Mouse (Mus musculus): Measurements from ENCODE around the gene Ctu2.

Ctu2 gene

DNA sequence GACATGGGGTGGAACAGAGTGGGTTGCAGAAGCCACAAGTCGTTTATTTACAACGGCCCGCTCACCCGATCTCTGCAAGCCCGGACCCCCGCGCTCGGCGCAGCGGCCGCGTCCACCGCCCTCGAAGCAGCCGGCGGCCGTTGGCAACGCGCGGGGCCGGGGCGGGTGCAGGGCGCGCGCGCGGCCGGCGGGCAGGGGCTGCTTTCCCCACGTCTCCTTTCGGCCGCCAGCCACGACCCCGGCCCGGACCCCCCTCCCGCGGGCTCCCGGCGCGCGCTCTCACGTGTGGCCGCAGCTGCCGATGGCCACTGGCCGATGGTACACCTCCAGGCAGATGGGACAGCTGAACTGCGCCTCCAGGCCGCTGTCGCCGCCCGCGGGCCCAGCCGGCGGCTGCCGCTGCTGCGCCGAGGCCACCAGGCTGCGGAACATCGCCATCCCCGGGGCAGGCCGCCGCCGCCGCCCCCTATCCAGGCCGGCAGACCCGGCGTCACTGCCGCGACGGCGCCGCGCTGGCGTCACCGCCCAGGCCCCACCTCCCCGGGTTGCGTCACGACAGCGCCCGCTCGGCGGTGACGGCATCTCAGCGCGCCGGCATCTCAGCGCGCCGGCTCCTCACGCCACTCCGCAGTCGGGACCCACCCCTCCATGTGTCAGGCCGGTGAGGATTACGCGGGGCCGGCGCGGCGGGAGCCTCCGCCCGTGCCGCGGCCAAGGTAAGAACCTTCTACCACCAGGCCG lies at the start of gene Ctu2, which contains the start of gene Rnf166:
Ctu2 (plus strand) TSS at position 564 of the 741 bp plus-strand sequence.
Rnf166 (minus strand) TSS at position 485 of the 741 bp plus-strand sequence.
- DNase-seq (ENCODE audit: low spot score in 2 of 2), result peak; percentile 95 to 97

- DNase-seq (ENCODE audit: low spot score in 2 of 2), result no peak
Observed at GRCm38 (mm10) chr8:122426145-122426544, 49.8 kb upstream of the Ctu2 start.

- no peak for DNase-seq (ENCODE audit: low spot score in 2 of 2)
Observed at GRCm38 (mm10) chr8:122427607-122428006, 48.3 kb upstream of the Ctu2 start.

DNA sequence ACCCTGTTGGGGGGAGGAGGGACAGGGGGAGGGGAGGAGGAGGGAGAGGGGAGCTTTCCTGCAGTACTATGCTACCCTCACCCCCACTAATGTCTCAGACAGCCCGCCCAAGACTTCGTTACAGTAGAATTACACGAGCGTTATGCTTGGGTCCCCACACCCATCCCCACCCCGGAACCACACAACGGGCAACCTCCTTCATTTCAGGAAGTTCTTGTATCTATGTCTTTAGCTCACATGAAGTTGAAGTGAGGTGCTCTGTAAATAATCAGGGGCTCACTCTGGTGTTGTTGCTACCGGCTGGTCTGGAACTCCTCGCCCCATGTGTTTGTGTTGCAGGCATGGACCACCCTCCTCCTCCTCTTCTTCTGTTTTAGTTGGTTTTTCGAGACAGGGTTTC lies 47.8 kb upstream of the Ctu2 start:
- no peak for DNase-seq (ENCODE audit: low spot score in 2 of 2)

DNA sequence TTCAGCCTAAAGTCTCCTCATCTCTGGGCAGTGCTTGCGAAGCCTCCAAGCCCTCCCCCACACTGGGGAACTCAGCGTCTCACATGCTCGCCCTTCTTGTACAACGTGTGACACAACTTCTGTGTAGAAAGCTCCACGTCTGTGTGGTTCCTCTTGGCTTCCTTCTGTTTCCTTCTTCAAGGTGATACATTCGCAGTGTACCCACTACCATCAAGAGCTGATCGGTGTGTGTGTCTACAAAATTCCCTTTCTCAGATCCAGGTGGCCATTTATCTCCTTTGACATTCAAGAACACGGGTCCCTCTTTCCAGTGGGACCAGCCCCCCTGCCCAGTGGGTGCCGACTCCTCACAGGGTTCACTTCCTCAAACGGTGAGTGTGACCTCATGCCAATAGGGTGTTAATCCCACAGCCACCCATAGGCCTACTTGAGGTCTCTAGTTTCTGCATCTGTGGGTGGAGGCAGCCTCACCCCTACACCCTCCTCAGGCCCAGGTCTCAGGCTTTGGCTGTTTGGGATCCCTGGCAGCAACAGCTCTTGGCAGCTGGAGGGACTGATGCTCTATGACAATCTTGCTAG lies 45.8 kb upstream of the Ctu2 start:
- no peak for DNase-seq (ENCODE audit: low spot score in 2 of 2)

DNA sequence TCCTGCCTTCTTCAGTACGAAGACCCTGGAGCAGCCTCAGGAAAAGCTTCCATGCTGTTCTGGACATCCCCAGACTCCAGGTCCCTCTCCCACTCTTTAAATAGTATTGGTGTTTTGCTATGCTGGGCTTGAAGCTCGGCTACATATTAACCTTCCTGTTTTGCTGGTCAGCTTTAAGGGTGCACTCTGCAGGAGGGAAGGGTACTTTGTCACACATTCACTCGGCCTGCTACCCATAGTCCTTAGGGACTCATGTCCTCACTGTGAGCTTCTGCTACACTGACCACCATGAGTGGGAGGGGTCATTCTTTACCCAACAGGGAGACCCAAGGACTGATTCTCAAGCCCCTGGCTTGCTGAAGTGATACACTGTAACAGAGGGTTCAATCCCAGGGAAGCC lies 45.3 kb upstream of the Ctu2 start:
- DNase-seq (ENCODE audit: low spot score in 2 of 2), result no peak

- DNase-seq (ENCODE audit: low spot score in 2 of 2), result no peak
Observed at GRCm38 (mm10) chr8:122431694-122432442, 44.1 kb upstream of the Ctu2 start.

- DNase-seq (ENCODE audit: low spot score in 2 of 2), result no peak
Observed at GRCm38 (mm10) chr8:122432443-122433268, 43.3 kb upstream of the Ctu2 start, which contains the start of gene Cyba. Gene Cyba, minus strand, starts transcription at chr8:122432930.

GRCm38 (mm10) chr8:122433269-122433905 lies 42.6 kb upstream of the Ctu2 start:
- no peak for DNase-seq (ENCODE audit: low spot score in 2 of 2)

DNA sequence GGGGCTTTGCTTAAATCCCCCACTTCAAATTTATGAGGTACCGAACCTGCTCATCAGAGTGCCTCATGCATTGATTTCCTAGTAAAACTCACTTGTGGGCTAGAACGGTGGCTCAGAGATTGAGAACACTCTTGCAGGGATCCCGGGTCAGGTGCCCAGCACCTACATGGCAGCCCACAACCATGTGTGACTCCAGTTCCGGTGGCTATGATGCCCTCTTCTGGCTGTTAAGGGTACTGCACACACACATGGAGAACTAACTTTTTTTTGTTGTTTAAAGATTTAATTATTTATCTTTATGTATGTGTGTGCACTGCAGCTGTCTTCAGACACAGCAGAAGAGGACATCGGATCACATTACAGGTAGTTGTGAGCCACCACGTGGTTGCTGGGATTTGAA lies 40.6 kb upstream of the Ctu2 start:
- no peak for DNase-seq (ENCODE audit: low spot score in 2 of 2)

DNA sequence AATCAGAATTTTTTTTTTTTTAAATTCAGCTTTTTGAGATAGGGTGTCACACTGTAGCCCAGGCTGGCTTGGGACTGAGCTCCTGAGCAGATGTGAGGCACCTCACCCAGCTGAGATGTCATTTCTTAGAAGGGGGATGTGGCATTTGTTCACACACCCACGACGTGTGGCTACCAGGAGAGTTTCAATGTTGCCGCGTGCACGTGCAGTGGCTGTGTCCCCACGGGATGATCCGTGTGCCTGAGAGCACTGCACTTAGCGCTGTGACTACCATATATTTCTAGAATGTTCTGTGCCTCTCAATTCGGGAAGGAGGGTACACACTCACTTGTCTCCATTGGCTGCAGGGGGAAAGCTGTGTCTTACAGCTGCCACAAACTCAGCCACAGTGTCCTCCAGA lies 39.8 kb upstream of the Ctu2 start:
- DNase-seq (ENCODE audit: low spot score in 2 of 2), result no peak

- DNase-seq (ENCODE audit: low spot score in 2 of 2), result no peak
Observed at GRCm38 (mm10) chr8:122436586-122437125, 39.3 kb upstream of the Ctu2 start.

DNA sequence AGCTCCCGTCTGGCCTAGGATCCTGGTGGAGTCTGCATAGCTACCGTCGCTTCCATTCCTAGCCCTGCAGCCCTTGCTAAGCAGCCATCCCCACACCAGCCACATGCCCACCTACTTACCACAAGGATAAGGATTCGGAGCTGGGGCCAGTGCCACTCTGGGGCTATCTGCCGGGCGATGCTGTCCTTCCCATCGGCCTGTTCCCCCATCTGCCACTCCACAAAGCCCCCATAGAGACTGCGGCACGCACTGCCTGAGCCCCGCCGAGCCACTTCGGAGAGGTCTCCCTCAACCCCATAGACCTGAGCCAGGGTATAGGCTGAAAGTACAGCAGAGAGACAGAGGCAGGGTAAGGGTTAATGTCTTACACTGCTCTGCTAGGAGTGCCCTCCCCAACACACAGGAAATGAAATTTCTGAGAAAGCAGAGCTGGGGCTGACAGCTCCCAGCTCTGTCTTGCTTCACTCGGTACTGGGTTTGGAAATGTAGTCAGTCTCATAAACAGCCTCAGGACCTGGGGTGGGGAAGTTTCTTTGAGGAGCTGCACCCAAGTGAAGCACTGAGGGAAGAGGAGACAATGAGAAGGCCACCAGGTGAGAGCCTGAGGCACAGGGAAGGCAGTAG lies 38.1 kb upstream of the Ctu2 start:
- DNase-seq (ENCODE audit: low spot score in 2 of 2), result no peak

GRCm38 (mm10) chr8:122439336-122439735 lies 36.6 kb upstream of the Ctu2 start:
- peak in 1 of 2 experiments; percentile 46 for DNase-seq (ENCODE audit: low spot score in 2 of 2)

DNA sequence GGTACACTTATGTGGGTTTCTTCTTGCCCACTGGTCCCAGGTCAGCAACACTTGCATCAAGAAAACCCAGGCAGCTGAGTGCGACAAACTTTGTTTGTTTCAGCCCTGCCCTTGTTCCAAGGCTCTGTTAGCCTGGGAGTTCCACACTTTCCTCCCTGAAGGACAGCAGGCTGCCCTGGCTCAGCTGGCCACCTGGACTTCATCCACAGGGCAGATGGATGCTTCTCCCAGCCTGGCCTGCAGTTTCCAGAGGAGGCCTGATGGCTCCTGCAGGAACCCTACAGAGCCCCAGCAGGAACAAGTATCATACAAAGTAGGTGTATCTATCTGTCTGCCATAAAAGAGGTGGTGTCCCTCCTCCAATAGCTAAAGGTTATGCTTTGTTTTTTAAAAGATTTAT lies 34.6 kb upstream of the Ctu2 start:
- no peak for DNase-seq (ENCODE audit: low spot score in 2 of 2)

DNA sequence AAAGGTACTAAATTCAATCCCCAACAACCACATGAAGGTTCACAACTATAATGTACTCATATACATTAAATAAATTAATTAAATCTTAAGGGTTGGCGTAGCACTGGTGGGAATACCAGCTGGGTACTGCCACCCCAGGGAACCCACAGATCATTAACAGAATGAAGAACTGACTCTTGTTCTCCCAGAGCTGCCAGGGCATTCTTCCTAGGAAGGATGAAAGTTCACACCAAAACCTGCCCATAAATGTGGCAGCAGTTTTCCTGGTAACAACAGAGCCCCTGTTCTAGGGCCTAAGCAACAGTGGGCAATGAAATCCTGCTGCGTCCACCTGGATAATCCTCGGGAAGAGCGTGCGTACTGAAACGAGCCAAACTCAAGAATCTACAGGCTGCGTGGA lies 33.6 kb upstream of the Ctu2 start:
- no peak for DNase-seq (ENCODE audit: low spot score in 2 of 2)

DNA sequence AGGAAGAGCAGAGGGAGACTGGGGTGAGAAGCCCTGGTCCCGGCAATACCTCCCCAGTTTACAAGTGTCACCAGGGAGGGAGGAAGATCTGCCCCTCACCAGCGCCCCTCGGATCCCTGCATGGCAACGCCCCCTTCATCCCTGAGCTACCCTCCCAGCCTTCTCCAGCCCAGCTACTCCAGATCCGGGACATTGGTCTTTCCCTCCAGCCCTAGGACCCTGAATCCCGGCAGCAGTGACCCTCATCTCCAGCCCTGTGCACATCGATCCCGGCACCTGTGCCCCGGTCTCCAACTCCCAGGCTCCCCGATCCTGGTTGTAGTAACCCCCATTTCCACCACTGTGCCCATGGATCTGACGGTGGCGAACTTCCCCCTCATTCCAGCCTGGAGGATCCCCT lies 33.2 kb upstream of the Ctu2 start:
- no peak for DNase-seq (ENCODE audit: low spot score in 2 of 2)

DNA sequence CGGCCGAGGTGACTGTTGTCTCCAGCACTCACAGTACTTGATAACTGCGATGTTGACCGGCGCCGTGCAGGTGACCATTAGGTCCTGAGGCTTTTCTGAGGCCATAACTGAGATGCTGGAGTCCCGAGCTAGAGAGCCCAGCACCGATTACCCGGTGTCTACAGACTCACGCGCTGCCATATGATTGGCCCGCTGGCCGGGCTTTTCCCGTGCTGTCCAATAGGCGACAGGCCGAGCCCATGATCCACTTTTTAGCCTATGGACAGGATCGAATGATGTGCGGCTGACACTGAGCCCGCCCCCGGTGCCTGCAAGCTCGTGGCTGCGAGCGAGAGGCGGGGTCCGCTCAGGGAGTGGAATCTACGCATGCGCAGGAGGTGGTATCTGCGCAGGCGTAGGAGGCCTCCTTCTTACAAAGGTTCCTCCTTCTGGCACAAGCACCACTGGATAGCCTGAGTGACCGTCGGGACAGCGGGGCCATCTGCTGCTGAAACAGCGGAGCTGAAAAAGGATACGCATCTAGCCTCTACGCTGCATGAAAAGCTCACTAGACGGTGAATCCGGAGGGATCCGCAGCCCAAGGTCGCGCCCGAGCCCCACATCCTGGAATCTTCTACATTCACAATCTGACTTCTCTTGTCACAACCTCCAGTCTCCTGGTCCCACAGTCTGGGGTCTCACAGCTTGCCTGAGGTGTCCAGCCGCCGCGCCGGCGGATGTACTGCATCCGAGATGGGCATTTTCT lies 32.5 kb upstream of the Ctu2 start, which contains the start of gene Mvd:
Mvd (minus strand) TSS at position 161 of the 745 bp plus-strand sequence.
- peak; percentile 96 to 98 for DNase-seq (ENCODE audit: low spot score in 2 of 2)

DNA sequence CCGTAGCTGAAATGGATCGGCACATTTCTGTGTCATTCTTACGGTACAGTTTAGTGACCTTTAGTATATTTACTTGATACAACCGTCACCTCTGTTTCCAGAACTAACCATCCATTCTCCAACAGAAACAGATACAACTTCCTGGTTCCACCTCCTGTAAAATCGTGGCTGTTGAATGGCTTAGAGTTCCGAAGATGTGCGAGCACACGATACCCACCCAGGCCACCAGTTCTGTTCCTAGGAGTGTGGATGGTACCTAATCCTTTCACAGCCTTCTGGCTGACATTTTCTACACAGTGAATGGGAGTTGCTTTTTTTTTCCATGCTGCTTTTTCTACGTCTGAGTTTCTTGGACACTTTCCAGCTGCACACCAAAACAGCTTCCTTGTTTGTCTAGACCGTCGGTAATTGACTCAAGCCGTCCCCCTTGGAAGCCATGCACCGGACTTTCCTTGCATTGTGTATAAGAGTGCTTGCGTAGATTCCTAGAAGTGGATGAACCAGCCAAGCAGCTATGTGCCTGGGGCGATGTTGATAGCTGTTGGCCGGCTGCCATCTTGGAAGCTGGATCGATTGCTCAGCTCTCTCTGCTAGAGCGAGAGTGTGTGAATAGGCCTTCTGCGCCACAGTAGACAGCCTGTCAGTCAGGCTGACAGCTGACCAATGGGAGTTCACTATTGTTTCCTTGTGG lies 31.7 kb upstream of the Ctu2 start:
- DNase-seq (ENCODE audit: low spot score in 2 of 2), result peak; percentile 60 to 86

All from cerebellum, postnatal 4 days (tissue).